Mouse (Mus musculus) cerebellum, adult 11 months (tissue): ENCODE results near the gene Aurkb.
A peak's percentile ranks its signal among the peaks of the same experiment; 100 is the strongest.

Source experiments
- DNase-seq: peaks from one replicate; pipeline ENCODE4 v3.0.0; 2022

The Aurkb gene

GRCm38 (mm10) chr11:69066163-69066861 lies 20.9 kb downstream of the Aurkb start:
- peak; percentile 62 for DNase-seq

GRCm38 (mm10) chr11:69066956-69067355 lies 21.5 kb downstream of the Aurkb start:
- peak; percentile 87 for DNase-seq

GRCm38 (mm10) chr11:69067601-69068000 lies 22.2 kb downstream of the Aurkb start:
- no peak for DNase-seq

- DNase-seq: no peak
These were observed 24.6 kb downstream of the Aurkb start for GRCm38 (mm10) chr11:69070093-69070492.

GRCm38 (mm10) chr11:69070590-69071222 lies 25.3 kb downstream of the Aurkb start, which contains the start of gene Tmem107:
Gene Tmem107, plus strand, starts transcription at chr11:69070806.
- DNase-seq: peak; percentile 93

- no peak for DNase-seq
These were observed 25.8 kb downstream of the Aurkb start for GRCm38 (mm10) chr11:69071262-69071661.

GRCm38 (mm10) chr11:69072234-69072633 lies 26.8 kb downstream of the Aurkb start:
- DNase-seq: no peak

- DNase-seq: no peak
These were observed 27.2 kb downstream of the Aurkb start for GRCm38 (mm10) chr11:69072666-69073064.

GRCm38 (mm10) chr11:69073065-69073888 lies 27.8 kb downstream of the Aurkb start:
- DNase-seq: peak; percentile 89

GRCm38 (mm10) chr11:69073951-69074775 lies 28.7 kb downstream of the Aurkb start:
- no peak for DNase-seq

GRCm38 (mm10) chr11:69074776-69075069 lies 29.3 kb downstream of the Aurkb start:
- peak; percentile 5 for DNase-seq

- peak; percentile 6 for DNase-seq
These were observed 30.5 kb downstream of the Aurkb start for GRCm38 (mm10) chr11:69075764-69076479.

GRCm38 (mm10) chr11:69076572-69076971 lies 31.1 kb downstream of the Aurkb start:
- peak; percentile 3 for DNase-seq

- DNase-seq: no peak
These were observed 31.9 kb downstream of the Aurkb start for GRCm38 (mm10) chr11:69077316-69077715.

- DNase-seq: no peak
These were observed 32.6 kb downstream of the Aurkb start for GRCm38 (mm10) chr11:69078041-69078440.

- no peak for DNase-seq
These were observed 33.5 kb downstream of the Aurkb start for GRCm38 (mm10) chr11:69078805-69079438.

- DNase-seq: no peak
These were observed 34.8 kb downstream of the Aurkb start for GRCm38 (mm10) chr11:69080102-69080854.

- DNase-seq: no peak
These were observed 35.4 kb downstream of the Aurkb start for GRCm38 (mm10) chr11:69080855-69081222.

- no peak for DNase-seq
These were observed 36.2 kb downstream of the Aurkb start for GRCm38 (mm10) chr11:69081613-69082012.

GRCm38 (mm10) chr11:69085608-69086007 lies 40.2 kb downstream of the Aurkb start:
- DNase-seq: no peak

- DNase-seq: no peak
These were observed 40.9 kb downstream of the Aurkb start for GRCm38 (mm10) chr11:69086390-69086789.
